Mouse (Mus musculus) liver, embryonic 12.5 days (tissue): ENCODE measurements at regions not wholly inside any gene's neighbourhood (a gene's known extent, or its start where the extent isn't known, plus 50 kb on each side); places are given as distances from the start of the nearest gene placed in this dataset.

Source experiments
- ATAC-seq: fragments of 200-750 bp; cut with Nextera tagmentation; 2 replicates; pipeline ENCODE4 v1.8.0; 2017; ENCODE audit warnings: moderate number of reproducible peaks, mild to moderate bottlenecking, moderate library complexity
- H3K27ac ChIP-seq: fragments of 300-500 bp; sonication (generic); 2 replicates; pipeline ENCODE4 v1.5.1; 2016; ENCODE audit warnings: mild to moderate bottlenecking
- H3K27me3 ChIP-seq: fragments of 300-500 bp; sonication (generic); replicated peaks from 2 replicates; pipeline ENCODE4 v1.6.1; 2016; ENCODE audit warnings: mild to moderate bottlenecking, moderate library complexity
- H3K36me3 ChIP-seq: fragments of 300-500 bp; sonication (generic); 2 replicates; pipeline ENCODE4 v1.6.1; 2016; ENCODE audit warnings: mild to moderate bottlenecking, moderate library complexity
- H3K4me1 ChIP-seq: fragments of 300-500 bp; sonication (generic); 2 replicates; pipeline ENCODE4 v1.6.1; 2016
- H3K4me2 ChIP-seq: fragments of 300-500 bp; sonication (generic); 2 replicates; pipeline ENCODE4 v1.6.1; 2016; ENCODE audit warnings: mild to moderate bottlenecking, moderate library complexity
- H3K4me3 ChIP-seq: fragments of 300-500 bp; sonication (generic); 2 replicates; pipeline ENCODE4 v1.5.1; 2016; ENCODE audit warnings: mild to moderate bottlenecking, moderate library complexity
- H3K9ac ChIP-seq: fragments of 300-500 bp; sonication (generic); 2 replicates; pipeline ENCODE4 v1.6.1; 2016; ENCODE audit warnings: mild to moderate bottlenecking, moderate library complexity
- H3K9me3 ChIP-seq: fragments of 300-500 bp; sonication (generic); replicated peaks from 2 replicates; pipeline ENCODE4 v1.6.1; 2016; ENCODE audit warnings: mild to moderate bottlenecking, moderate library complexity
- WGBS: fragments of 180-500 bp; shearing (Covaris S2); methylation state at CpG from one replicate; pipeline ENCODE4 v1.1.7; 2016; ENCODE audit not compliant: insufficient replicate concordance; 5-methylcytosine and 5-hydroxymethylcytosine counted together

GRCm38 (mm10) chr16:29934649-29935048 is 129.5 kb upstream of the Hes1 start:
- Histone ChIP-seq H3K4me1 (no peaks in the 10 kb centered on the region), H3K4me3 (no peak overlapping the region), H3K27me3 (0 out of 2 replicates have a peak, but pooled peaks cover 6% of the 10 kb centered on the region), H3K27ac (no peak overlapping the region), H3K9ac (no peak overlapping the region), H3K36me3 (no peaks in the 10 kb centered on the region), H3K9me3 (no peaks in the 10 kb centered on the region), H3K4me2 (no peak overlapping the region)
- ATAC-seq = no peak
- 73% methylated on average over 1 of the region's 1 CpGs for WGBS

DNA sequence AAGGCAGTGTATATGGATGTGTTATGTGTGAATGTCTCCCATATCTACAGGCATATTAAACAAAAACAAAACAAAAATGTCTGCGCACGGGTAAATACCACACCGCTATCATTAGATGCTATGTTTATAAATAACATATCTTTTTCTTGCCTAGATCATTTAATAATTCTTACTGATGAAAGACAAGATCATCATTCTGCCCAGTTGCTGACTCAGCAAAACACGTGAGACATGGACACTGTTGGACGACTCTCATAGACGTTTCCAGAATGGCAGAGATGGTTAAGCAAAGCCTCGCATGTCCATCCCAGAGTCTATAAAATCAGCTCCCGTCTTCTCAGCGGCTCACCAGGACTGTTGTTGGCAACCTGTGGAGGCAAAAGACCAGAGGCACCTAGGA is 125.5 kb upstream of the Hes1 start:
- WGBS = 77% methylated on average over 9 of the region's 9 CpGs
- H3K27me3 ChIP-seq = peaks cover 6% of the 10 kb centered on the region; the same call in 1 of the 2 replicates
- no peaks in the 10 kb centered on the region for H3K36me3 ChIP-seq
- H3K9ac ChIP-seq = no peak overlapping the region
- H3K4me1 ChIP-seq = no peaks in the 10 kb centered on the region
- H3K27ac ChIP-seq = no peak overlapping the region
- no peak overlapping the region for H3K4me2 ChIP-seq
- ATAC-seq = no peak
- H3K9me3 ChIP-seq = no peaks in the 10 kb centered on the region
- H3K4me3 ChIP-seq = no peak overlapping the region

DNA sequence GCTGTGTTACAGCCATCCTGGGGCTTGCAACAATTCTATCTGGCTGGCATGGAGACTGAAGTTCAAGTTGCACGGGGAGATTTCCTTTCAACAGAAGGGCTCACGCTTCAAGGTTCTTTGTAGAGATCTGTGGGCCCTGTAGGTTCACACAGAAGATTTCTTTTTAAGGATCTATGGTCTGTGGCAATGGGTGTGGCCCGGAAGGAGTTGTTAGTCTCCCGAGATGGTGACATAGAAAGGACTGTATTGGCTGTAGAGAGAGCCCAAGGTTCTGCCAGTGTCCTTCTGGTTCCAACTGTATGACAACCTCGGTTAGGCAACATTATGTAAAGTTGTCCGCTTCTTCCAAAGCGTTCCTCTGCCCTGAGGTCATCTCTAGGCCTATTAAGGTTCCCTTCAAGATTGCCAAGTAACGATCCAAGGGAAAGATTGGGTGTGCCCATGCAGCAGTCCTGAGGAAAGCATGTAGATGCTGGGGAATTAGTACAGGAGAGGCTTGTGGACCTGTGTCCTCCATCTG is 124.8 kb upstream of the Hes1 start:
- no peak overlapping the region for H3K4me2 ChIP-seq
- H3K4me3 ChIP-seq = no peak overlapping the region
- no peak overlapping the region for H3K27ac ChIP-seq
- ATAC-seq = no peak
- H3K27me3 ChIP-seq = peaks cover 8% of the 10 kb centered on the region
- H3K9ac ChIP-seq = no peak overlapping the region
- H3K36me3 ChIP-seq = no peaks in the 10 kb centered on the region
- H3K4me1 ChIP-seq = peaks cover 5% of the 10 kb centered on the region; the same call in 1 of the 2 replicates
- WGBS = 70% methylated on average over 8 of the region's 8 CpGs
- H3K9me3 ChIP-seq = no peaks in the 10 kb centered on the region

- peaks cover 12% of the 10 kb centered on the region for H3K4me1 ChIP-seq
- WGBS = 63% methylated on average over 12 of the region's 12 CpGs
- H3K9me3 ChIP-seq = no peaks in the 10 kb centered on the region
- no peak overlapping the region for H3K27ac ChIP-seq
- no peak overlapping the region for H3K9ac ChIP-seq
- no peaks in the 10 kb centered on the region for H3K36me3 ChIP-seq
- peaks cover 12% of the 10 kb centered on the region for H3K27me3 ChIP-seq
- no peak for ATAC-seq
- H3K4me2 ChIP-seq = no peak overlapping the region
- H3K4me3 ChIP-seq = no peak overlapping the region
Measured at GRCm38 (mm10) chr16:29939869-29940707, 124.1 kb upstream of the Hes1 start.

GRCm38 (mm10) chr16:29942111-29942510 is 122.1 kb upstream of the Hes1 start:
- Histone ChIP-seq H3K4me3 (no peak overlapping the region), H3K27ac (no peak overlapping the region), H3K9me3 (no peaks in the 10 kb centered on the region), H3K27me3 (peaks cover 28% of the 10 kb centered on the region), H3K9ac (no peak overlapping the region), H3K4me1 (peaks cover 27% of the 10 kb centered on the region), H3K36me3 (no peaks in the 10 kb centered on the region), H3K4me2 (no peak overlapping the region)
- 54% methylated on average over 7 of the region's 7 CpGs for WGBS
- ATAC-seq = no peak

GRCm38 (mm10) chr16:29943963-29944860 is 120.0 kb upstream of the Hes1 start:
- Histone ChIP-seq H3K36me3 (no peaks in the 10 kb centered on the region), H3K27me3 (peaks cover 32% of the 10 kb centered on the region), H3K4me3 (no peak overlapping the region), H3K9me3 (no peaks in the 10 kb centered on the region), H3K4me2 (no peak overlapping the region), H3K27ac (no peak overlapping the region), H3K9ac (no peak overlapping the region), H3K4me1 (peaks cover 27% of the 10 kb centered on the region)
- 57% methylated on average over 10 of the region's 10 CpGs for WGBS
- peak; percentile 59 for ATAC-seq

- H3K27me3 ChIP-seq = peaks cover 29% of the 10 kb centered on the region
- ATAC-seq = no peak
- no peak overlapping the region for H3K4me3 ChIP-seq
- no peak overlapping the region for H3K27ac ChIP-seq
- H3K9ac ChIP-seq = no peak overlapping the region
- WGBS = 68% methylated on average over 5 of the region's 5 CpGs
- no peak overlapping the region for H3K4me2 ChIP-seq
- H3K36me3 ChIP-seq = no peaks in the 10 kb centered on the region
- H3K4me1 ChIP-seq = peaks cover 27% of the 10 kb centered on the region
- H3K9me3 ChIP-seq = no peaks in the 10 kb centered on the region
Measured at GRCm38 (mm10) chr16:29944966-29945365, 119.2 kb upstream of the Hes1 start.

DNA sequence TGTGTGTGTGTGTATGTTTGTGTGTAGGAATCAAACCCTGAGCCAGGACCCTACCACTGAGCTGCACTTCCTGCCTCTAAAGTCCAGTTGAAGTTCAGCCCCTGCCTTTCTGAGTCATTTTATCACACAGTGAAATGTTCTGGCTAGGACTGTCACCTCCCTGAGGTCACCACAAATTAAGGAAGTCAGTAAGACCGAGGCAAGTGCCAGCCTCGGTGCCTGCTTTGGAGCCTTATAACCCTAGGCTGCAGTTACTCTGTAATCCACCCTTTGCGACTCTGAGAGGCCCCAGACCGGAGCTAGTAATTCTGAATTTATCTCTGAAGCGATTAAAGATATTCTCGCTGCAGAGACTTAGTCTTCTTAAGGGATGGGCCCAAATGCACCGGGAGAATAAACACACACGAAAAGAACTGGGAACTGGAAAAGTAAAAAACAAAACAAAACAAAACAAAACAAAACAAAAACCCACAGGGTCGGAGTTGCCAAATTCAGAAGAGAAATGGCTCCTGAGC is 118.8 kb upstream of the Hes1 start:
- peaks cover 29% of the 10 kb centered on the region for H3K27me3 ChIP-seq
- ATAC-seq = peak; percentile 30; the same call in 1 of the 2 replicates
- H3K4me3 ChIP-seq = peak overlapping the region; percentile 39
- no peaks in the 10 kb centered on the region for H3K9me3 ChIP-seq
- H3K27ac ChIP-seq = peak overlapping the region; percentile 55; the same call in 1 of the 2 replicates
- peaks cover 27% of the 10 kb centered on the region for H3K4me1 ChIP-seq
- H3K9ac ChIP-seq = peak overlapping the region; percentile 54
- 5% methylated on average over 9 of the region's 9 CpGs for WGBS
- H3K36me3 ChIP-seq = no peaks in the 10 kb centered on the region
- H3K4me2 ChIP-seq = peak overlapping the region; percentile 69

DNA sequence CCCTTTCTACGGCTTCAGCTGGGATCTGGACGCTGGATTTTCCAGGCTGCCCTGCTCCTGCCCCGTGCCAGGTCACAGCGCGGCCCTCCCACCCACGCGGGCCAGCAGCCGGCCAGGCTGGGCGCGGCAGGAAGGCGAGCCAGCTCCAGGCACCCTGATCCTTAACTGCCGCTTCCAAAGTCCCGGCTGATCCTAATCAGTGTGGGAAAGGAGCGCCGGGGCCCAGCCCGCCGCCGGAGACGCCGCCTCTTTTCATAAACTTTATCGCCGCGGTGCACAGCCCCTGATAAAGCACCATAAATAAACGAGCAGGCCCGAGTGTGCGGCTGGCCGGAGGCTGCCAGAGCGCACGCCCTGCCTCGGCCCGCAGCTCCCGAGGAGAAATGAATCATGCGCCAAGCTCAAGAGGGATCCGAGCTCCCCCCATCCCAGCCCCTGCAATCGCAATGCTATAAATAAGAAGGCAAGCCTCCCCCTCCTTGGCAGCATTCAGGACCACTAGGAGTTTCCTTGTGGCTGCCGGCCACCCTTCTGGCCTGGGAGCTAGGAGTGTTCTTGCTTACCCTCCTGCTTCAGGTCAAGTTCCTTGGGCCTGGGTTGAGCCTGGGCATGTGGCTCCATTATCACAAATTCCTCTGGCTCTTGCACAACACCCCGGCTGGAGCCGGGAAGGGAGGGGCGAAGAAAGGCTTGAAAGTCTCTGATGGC is 118.1 kb upstream of the Hes1 start:
- Histone ChIP-seq H3K9ac (peak overlapping the region; percentile 54), H3K4me1 (peaks cover 27% of the 10 kb centered on the region), H3K9me3 (no peaks in the 10 kb centered on the region), H3K27me3 (peaks cover 29% of the 10 kb centered on the region), H3K4me3 (peak overlapping the region; percentile 39), H3K4me2 (peak overlapping the region; percentile 69), H3K36me3 (no peaks in the 10 kb centered on the region), H3K27ac (peak overlapping the region; percentile 55; the same call in 1 of the 2 replicates)
- ATAC-seq = peak; percentile 64
- 3% methylated on average over 39 of the region's 39 CpGs for WGBS

DNA sequence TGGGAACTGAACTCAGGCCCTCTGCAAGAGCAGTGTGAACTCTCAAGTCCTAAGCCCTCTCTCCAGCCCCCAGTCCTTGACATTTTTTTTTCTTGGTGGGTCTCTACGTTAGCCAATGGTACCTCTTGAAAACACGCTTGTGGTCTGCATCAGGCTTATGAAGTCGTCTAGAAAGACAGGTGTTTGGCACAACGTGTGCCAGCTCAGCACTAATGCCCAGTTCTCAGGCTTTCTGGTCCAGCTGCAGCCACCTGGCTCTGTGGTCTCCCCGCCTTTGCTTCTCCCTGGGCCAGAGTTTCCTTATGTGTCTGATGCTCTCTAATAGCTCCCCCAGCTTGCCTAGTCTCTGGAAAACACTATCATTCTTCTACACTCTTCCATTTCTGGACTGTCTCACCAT is 117.2 kb upstream of the Hes1 start:
- 73% methylated on average over 5 of the region's 5 CpGs for WGBS
- H3K9ac ChIP-seq = no peak overlapping the region
- peaks cover 27% of the 10 kb centered on the region for H3K4me1 ChIP-seq
- ATAC-seq = no peak
- H3K36me3 ChIP-seq = no peaks in the 10 kb centered on the region
- no peak overlapping the region for H3K4me2 ChIP-seq
- H3K4me3 ChIP-seq = no peak overlapping the region
- H3K9me3 ChIP-seq = no peaks in the 10 kb centered on the region
- no peak overlapping the region for H3K27ac ChIP-seq
- H3K27me3 ChIP-seq = peaks cover 29% of the 10 kb centered on the region

DNA sequence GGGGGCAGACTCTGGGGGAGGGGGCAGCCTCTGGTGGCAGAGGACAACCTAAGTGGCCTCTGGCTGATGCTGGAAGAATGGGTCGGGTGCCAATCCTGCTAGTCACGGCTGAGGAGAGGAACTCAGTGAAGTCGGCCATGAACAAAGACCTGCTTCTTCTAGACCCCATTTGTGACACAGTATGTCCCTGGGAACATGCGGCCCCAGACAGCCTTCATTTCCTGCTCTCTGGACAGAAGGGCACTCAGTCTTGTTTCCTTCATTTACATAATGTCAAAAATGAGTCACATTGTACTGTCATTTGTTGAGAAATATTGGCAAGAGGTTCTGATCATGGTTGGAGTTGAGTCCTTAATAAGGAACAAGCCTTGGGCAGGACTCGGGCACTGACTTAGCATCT is 116.5 kb upstream of the Hes1 start:
- Histone ChIP-seq H3K9ac (no peak overlapping the region), H3K27me3 (peaks cover 29% of the 10 kb centered on the region), H3K36me3 (no peaks in the 10 kb centered on the region), H3K4me2 (no peak overlapping the region), H3K4me1 (peaks cover 27% of the 10 kb centered on the region), H3K9me3 (no peaks in the 10 kb centered on the region), H3K27ac (no peak overlapping the region), H3K4me3 (no peak overlapping the region)
- 60% methylated on average over 5 of the region's 5 CpGs for WGBS
- ATAC-seq = no peak
